Mouse (Mus musculus): ENCODE data around the gene Olfr697. TPM values are rescaled to one million over a fixed set of nuclear protein-coding genes. Genes with fewer than 3 reads are reported as not detected.
"Not testable (repeated sequence)": the region's sequence is repeated elsewhere in the genome, so short reads cannot be mapped to it uniquely, and the experiment has no call there.

The Olfr697 gene
- polyA plus RNA-seq (2015; fragmentation: Nextera tagmentation; extraction: Ambion mirVana), result not detected in 2 replicates

- ATAC-seq, result no peak
- H3K27ac ChIP-seq (ENCODE audit: low read length), result no peak within 1 kb of the TSS
- H3K4me2 ChIP-seq (ENCODE audit: low read length), result no peak within 1 kb of the TSS
- no peaks in the 10 kb centered on the region for H3K36me3 ChIP-seq (ENCODE audit: control insufficient read depth, insufficient read depth, low read length)
- H3K27me3 ChIP-seq (ENCODE audit: control insufficient read depth, insufficient read depth, low read depth, low read length), result no peaks in the 10 kb centered on the region
- no peaks in the 10 kb centered on the region for H3K9me3 ChIP-seq (replicated peaks; ENCODE audit: control insufficient read depth, low read length, poor library complexity, severe bottlenecking)
- no peaks in the 10 kb centered on the region for H3K4me1 ChIP-seq (ENCODE audit: control insufficient read depth, insufficient read depth, low read length)
- H3K4me3 ChIP-seq (ENCODE audit: low read depth, low read length), result no peak within 1 kb of the TSS
- no peak within 1 kb of the TSS for H3K9ac ChIP-seq (ENCODE audit: low read depth, low read length)
- WGBS, result 69% methylated on average over 1 of the region's 1 CpGs
Observed at GRCm38 (mm10) chr7:106742343-106742742, at the start of gene Olfr697. Gene Olfr697 (minus strand): TSS chr7:106742443.

GRCm38 (mm10) chr7:106788330-106788729 is 46.1 kb upstream of the Olfr697 start:
- Histone ChIP-seq H3K4me1 (ENCODE audit: control insufficient read depth, insufficient read depth, low read length) (no peaks in the 10 kb centered on the region), H3K27ac (ENCODE audit: low read length) (no peak overlapping the region), H3K4me3 (ENCODE audit: low read depth, low read length) (no peak overlapping the region), H3K9ac (ENCODE audit: low read depth, low read length) (no peak overlapping the region), H3K36me3 (ENCODE audit: control insufficient read depth, insufficient read depth, low read length) (no peaks in the 10 kb centered on the region), H3K27me3 (ENCODE audit: control insufficient read depth, insufficient read depth, low read depth, low read length) (no peaks in the 10 kb centered on the region), H3K4me2 (ENCODE audit: low read length) (no peak overlapping the region), H3K9me3 (replicated peaks; ENCODE audit: control insufficient read depth, low read length, poor library complexity, severe bottlenecking) (no peaks in the 10 kb centered on the region)
- ATAC-seq, result no peak

GRCm38 (mm10) chr7:106761008-106761407 is 18.8 kb upstream of the Olfr697 start:
- H3K4me3 ChIP-seq (ENCODE audit: low read depth, low read length); H3K9me3 ChIP-seq (replicated peaks; ENCODE audit: control insufficient read depth, low read length, poor library complexity, severe bottlenecking); H3K36me3 ChIP-seq (ENCODE audit: control insufficient read depth, insufficient read depth, low read length); H3K4me1 ChIP-seq (ENCODE audit: control insufficient read depth, insufficient read depth, low read length); H3K27ac ChIP-seq (ENCODE audit: low read length); H3K9ac ChIP-seq (ENCODE audit: low read depth, low read length); H3K27me3 ChIP-seq (ENCODE audit: control insufficient read depth, insufficient read depth, low read depth, low read length); H3K4me2 ChIP-seq (ENCODE audit: low read length); ATAC-seq: not testable (repeated sequence)
- 93% methylated on average over 2 of the region's 2 CpGs for WGBS

GRCm38 (mm10) chr7:106758800-106759199 is 16.6 kb upstream of the Olfr697 start:
- peaks cover 2% of the 10 kb centered on the region; the same call in 1 of the 2 replicates for H3K9me3 ChIP-seq (replicated peaks; ENCODE audit: control insufficient read depth, low read length, poor library complexity, severe bottlenecking)

GRCm38 (mm10) chr7:106755297-106755696 is 13.1 kb upstream of the Olfr697 start, which contains the start of gene Olfr698:
Gene Olfr698 (minus strand): TSS chr7:106755397.
- H3K9me3 ChIP-seq (replicated peaks; ENCODE audit: control insufficient read depth, low read length, poor library complexity, severe bottlenecking), result no peaks in the 10 kb centered on the region

More at GRCm38 (mm10) chr7:106758800-106759199, 16.6 kb upstream of the Olfr697 start:
- Histone ChIP-seq H3K4me1 (ENCODE audit: control insufficient read depth, insufficient read depth, low read length) (no peaks in the 10 kb centered on the region), H3K27ac (ENCODE audit: low read length) (no peak overlapping the region), H3K9ac (ENCODE audit: low read depth, low read length) (no peak overlapping the region), H3K4me2 (ENCODE audit: low read length) (no peak overlapping the region), H3K4me3 (ENCODE audit: low read depth, low read length) (no peak overlapping the region), H3K36me3 (ENCODE audit: control insufficient read depth, insufficient read depth, low read length) (no peaks in the 10 kb centered on the region), H3K27me3 (ENCODE audit: control insufficient read depth, insufficient read depth, low read depth, low read length) (no peaks in the 10 kb centered on the region)
- WGBS, result 89% methylated on average over 2 of the region's 2 CpGs
- ATAC-seq, result no peak

GRCm38 (mm10) chr7:106745811-106746210 is 3.6 kb upstream of the Olfr697 start:
- 91% methylated on average over 5 of the region's 5 CpGs for WGBS
- H3K4me3 ChIP-seq (ENCODE audit: low read depth, low read length), result no peak overlapping the region
- no peaks in the 10 kb centered on the region for H3K9me3 ChIP-seq (replicated peaks; ENCODE audit: control insufficient read depth, low read length, poor library complexity, severe bottlenecking)
- H3K36me3 ChIP-seq (ENCODE audit: control insufficient read depth, insufficient read depth, low read length), result no peaks in the 10 kb centered on the region
- no peaks in the 10 kb centered on the region for H3K4me1 ChIP-seq (ENCODE audit: control insufficient read depth, insufficient read depth, low read length)
- no peak overlapping the region for H3K27ac ChIP-seq (ENCODE audit: low read length)
- ATAC-seq, result no peak
- no peak overlapping the region for H3K9ac ChIP-seq (ENCODE audit: low read depth, low read length)
- H3K27me3 ChIP-seq (ENCODE audit: control insufficient read depth, insufficient read depth, low read depth, low read length), result no peaks in the 10 kb centered on the region
- no peak overlapping the region for H3K4me2 ChIP-seq (ENCODE audit: low read length)

More at GRCm38 (mm10) chr7:106755297-106755696, 13.1 kb upstream of the Olfr697 start, which contains the start of gene Olfr698:
- Histone ChIP-seq H3K4me1 (ENCODE audit: control insufficient read depth, insufficient read depth, low read length) (no peaks in the 10 kb centered on the region), H3K36me3 (ENCODE audit: control insufficient read depth, insufficient read depth, low read length) (no peaks in the 10 kb centered on the region), H3K27me3 (ENCODE audit: control insufficient read depth, insufficient read depth, low read depth, low read length) (no peaks in the 10 kb centered on the region), H3K4me2 (ENCODE audit: low read length) (no peak within 1 kb of the TSS), H3K9ac (ENCODE audit: low read depth, low read length) (no peak within 1 kb of the TSS), H3K4me3 (ENCODE audit: low read depth, low read length) (no peak within 1 kb of the TSS), H3K27ac (ENCODE audit: low read length) (no peak within 1 kb of the TSS)
- no peak for ATAC-seq

GRCm38 (mm10) chr7:106737028-106737427 is 5.2 kb downstream of the Olfr697 start:
- no peak overlapping the region for H3K4me2 ChIP-seq (ENCODE audit: low read length)
- no peaks in the 10 kb centered on the region for H3K36me3 ChIP-seq (ENCODE audit: control insufficient read depth, insufficient read depth, low read length)
- no peak overlapping the region for H3K27ac ChIP-seq (ENCODE audit: low read length)
- no peaks in the 10 kb centered on the region for H3K27me3 ChIP-seq (ENCODE audit: control insufficient read depth, insufficient read depth, low read depth, low read length)
- no peak for ATAC-seq
- H3K4me1 ChIP-seq (ENCODE audit: control insufficient read depth, insufficient read depth, low read length), result no peaks in the 10 kb centered on the region
- no peaks in the 10 kb centered on the region for H3K9me3 ChIP-seq (replicated peaks; ENCODE audit: control insufficient read depth, low read length, poor library complexity, severe bottlenecking)
- H3K4me3 ChIP-seq (ENCODE audit: low read depth, low read length), result no peak overlapping the region
- no peak overlapping the region for H3K9ac ChIP-seq (ENCODE audit: low read depth, low read length)

GRCm38 (mm10) chr7:106733717-106734116 is 8.5 kb downstream of the Olfr697 start:
- Histone ChIP-seq H3K27me3 (ENCODE audit: control insufficient read depth, insufficient read depth, low read depth, low read length) (no peaks in the 10 kb centered on the region), H3K4me3 (ENCODE audit: low read depth, low read length) (no peak overlapping the region), H3K4me2 (ENCODE audit: low read length) (no peak overlapping the region), H3K27ac (ENCODE audit: low read length) (no peak overlapping the region), H3K36me3 (ENCODE audit: control insufficient read depth, insufficient read depth, low read length) (no peaks in the 10 kb centered on the region), H3K4me1 (ENCODE audit: control insufficient read depth, insufficient read depth, low read length) (no peaks in the 10 kb centered on the region), H3K9ac (ENCODE audit: low read depth, low read length) (no peak overlapping the region), H3K9me3 (replicated peaks; ENCODE audit: control insufficient read depth, low read length, poor library complexity, severe bottlenecking) (no peaks in the 10 kb centered on the region)
- 84% methylated on average over 2 of the region's 2 CpGs for WGBS
- ATAC-seq, result no peak

- not testable (repeated sequence) for H3K36me3 ChIP-seq (ENCODE audit: control insufficient read depth, insufficient read depth, low read length); H3K27me3 ChIP-seq (ENCODE audit: control insufficient read depth, insufficient read depth, low read depth, low read length); H3K27ac ChIP-seq (ENCODE audit: low read length); H3K9me3 ChIP-seq (replicated peaks; ENCODE audit: control insufficient read depth, low read length, poor library complexity, severe bottlenecking); H3K9ac ChIP-seq (ENCODE audit: low read depth, low read length); H3K4me1 ChIP-seq (ENCODE audit: control insufficient read depth, insufficient read depth, low read length); H3K4me3 ChIP-seq (ENCODE audit: low read depth, low read length); H3K4me2 ChIP-seq (ENCODE audit: low read length); ATAC-seq
- WGBS, result 88% methylated on average over 2 of the region's 2 CpGs
Observed at GRCm38 (mm10) chr7:106725654-106726053, 16.6 kb downstream of the Olfr697 start.

All from midbrain, embryonic 16.5 days (tissue).